Mouse (Mus musculus): Measurements from ENCODE around the gene Rbfox1.
A peak's percentile ranks its signal among the peaks of the same experiment; 100 is the strongest.

The Rbfox1 gene

DNA sequence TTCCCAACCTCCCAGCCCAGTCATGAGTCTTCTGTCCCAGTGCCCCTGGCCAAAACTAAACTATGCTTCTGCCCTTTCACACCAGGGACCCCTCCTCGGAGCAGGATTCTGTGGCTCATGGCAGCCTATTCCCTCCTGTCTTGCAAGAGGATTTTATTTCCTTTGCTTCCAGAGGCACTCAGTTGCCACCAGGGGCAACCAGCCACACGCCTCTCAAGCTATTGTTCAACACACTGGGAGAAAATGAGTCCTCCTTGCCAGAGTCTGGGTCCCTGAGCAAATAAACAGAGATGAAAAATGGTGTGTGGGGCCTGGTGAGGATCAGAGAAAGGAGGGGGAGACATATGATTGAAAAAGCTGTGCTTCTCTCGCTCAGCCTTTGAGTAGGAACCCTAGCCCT is 327.8 kb downstream of the Rbfox1 start:
- DNase-seq (ENCODE audit: low spot score) = peak; percentile 30

DNA sequence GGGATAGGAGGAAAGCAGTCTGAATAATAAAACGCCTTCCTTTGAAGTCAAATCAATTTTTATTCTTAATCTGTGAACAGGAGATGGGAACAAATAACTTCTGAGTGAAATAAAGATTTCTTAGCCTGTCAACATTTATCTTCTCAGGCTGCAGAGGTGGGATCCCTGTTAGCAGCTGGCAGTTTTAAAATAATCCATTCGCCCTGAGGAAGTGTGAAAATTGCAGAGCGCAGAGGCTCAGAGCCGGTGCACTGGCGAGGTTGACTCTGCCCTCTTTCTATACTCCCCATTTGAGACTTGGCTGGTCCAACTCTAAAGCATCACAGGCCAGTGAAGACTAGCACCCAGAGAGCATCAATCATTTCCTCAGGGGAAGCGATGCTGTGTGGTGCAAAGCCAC is 342.3 kb downstream of the Rbfox1 start:
- no peak for DNase-seq (ENCODE audit: low spot score)

DNA sequence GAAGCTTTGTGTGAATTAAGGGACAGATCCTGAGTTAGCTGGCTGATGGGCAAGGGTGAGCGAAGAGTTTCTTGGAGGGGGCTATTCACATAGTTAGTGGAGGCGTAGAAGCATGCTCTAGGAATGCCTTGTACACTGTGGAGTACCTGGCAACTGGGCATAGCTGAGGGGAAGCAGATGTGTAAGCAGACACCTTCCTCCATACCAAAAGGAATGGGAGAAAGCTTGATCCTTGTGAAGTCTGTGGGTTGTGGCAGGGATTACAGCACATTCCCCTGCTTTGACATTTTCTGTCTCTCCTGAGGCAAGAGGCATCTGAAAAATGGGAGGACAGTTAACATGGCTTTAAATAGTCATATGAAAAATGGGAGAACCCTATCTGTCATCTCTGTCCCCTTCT is 347.8 kb downstream of the Rbfox1 start:
- DNase-seq (ENCODE audit: low spot score) = no peak

DNA sequence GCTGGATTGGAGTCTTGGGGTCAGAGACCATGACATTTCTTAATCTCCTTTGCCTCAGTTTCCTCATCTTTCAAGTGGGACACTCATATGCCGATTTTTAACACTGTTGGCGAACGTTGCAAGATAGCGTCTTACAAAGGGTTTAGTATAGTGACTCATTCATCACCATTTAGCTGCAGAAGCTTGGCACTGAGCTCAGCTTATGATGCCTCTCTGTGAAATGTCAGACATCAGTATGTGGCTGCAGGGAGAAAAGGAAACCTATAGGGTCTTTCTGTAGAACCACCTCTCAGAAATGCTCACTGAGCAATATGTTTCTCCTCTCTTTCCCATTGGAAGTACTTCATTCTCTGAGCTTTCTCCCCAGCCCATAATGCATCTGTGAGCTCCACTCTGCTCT is 356.2 kb downstream of the Rbfox1 start:
- no peak for DNase-seq (ENCODE audit: low spot score)

DNA sequence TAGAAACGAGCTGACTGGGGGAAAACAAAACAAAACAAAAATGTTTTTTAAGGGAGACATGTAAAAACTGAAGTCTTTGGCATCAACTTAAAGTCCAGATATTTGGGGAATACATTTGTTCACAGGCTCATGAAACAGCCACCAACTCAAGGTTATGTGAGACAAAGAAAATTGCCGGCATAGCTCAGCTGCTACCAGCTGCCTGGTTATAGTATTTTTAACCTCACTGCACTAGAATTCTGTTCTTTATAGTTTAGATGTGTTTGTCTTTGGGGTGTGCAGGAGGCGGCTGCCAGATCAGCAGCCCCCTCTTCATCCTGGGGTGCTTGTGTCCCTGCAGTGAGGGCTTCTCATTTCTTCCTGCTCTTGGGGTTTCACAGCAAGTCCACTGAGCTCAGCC is 357.3 kb downstream of the Rbfox1 start:
- DNase-seq (ENCODE audit: low spot score) = no peak

DNA sequence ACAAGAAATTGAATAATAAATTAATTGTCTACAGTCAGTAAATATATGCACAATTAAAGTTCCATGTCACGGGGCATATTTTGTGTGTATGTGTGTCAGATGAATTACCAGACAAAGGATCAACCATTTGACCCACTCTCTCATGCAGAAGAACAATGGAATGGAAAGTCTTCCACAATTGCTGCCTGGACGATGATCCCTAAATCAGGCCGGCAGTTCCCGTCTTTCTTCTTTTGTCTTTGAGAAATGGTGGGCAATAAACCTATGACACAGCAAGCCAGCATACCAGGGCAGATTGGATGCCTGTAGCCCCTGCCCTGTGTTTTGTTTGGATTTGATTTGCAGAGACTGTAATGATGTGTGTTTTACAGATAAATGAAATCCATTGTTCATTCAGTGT is 362.4 kb downstream of the Rbfox1 start:
- peak; percentile 28 for DNase-seq (ENCODE audit: low spot score)

DNA sequence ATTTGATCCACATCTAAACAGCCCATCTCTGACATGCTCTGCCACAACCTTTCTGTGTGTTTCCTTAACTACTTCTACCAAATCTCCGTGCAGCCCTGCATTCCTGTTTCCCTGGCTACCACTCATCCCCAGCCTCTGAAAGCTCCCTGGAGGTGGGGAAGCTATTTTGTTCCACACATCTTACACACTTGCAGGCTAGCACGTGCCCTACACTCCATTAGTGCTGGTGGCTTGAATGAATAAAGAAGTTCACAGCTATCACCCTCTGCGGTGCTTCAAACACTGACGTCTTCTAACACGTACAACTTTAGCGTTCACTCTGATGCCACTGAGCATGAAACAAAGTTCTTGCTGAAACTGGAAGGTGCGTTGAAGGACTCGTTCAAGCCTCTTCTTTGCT is 379.4 kb downstream of the Rbfox1 start:
- DNase-seq (ENCODE audit: low spot score) = no peak

DNA sequence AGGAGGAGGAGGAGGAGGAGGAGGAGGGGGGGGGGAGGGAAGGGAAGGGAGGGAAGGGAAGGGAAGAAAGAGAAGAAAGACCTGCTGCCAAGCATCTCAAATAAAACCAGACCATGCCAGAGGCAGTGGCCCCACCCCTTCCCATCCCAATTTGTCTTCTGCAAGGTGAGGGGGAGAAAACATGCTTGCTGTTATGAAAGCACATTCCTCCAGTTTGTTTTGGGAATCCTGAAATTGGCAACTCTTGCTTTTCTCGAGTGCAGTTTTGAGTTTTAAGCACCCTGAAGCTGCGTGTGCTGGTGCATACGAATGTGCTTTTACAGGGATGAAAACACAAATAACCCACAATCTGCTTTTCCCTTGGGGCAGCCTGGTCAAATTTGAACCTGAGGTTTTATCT is 380.5 kb downstream of the Rbfox1 start:
- DNase-seq (ENCODE audit: low spot score) = no peak

DNA sequence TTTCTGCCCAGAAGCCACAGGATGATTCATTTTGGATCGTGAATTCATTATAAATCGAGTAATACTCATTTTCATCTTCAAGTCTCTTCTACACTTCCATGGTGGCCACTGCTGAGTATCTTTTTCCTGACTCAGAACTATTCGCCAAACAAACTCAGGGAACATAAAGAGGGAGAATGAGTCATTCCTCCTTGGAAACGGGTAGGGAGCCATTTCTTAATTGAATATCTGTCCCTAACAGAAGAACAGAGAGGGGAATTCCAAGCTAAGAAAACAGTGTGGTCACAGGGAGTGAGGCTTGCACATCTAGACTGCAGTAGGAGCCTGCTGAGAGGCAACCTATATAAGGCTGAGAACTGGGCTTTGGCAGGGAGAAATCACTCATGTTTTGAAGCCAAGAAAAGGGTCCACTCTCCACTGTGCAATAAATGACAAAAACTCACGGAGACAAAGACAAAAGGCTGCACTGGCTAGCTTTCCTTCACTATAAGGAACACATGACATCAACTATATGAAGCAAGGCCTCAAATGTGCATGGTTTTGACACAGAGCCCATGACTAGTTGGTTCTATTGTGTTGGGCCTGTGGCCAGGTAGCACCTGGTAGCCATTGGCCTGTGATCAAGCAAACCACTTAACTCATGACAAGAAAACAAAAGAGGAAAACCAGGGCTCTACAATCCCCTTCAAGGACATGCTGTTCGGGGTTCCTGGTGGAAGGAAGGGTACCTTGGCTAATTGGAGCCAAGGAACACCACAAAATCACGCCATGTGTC is 386.6 kb downstream of the Rbfox1 start:
- DNase-seq (ENCODE audit: low spot score) = no peak

DNA sequence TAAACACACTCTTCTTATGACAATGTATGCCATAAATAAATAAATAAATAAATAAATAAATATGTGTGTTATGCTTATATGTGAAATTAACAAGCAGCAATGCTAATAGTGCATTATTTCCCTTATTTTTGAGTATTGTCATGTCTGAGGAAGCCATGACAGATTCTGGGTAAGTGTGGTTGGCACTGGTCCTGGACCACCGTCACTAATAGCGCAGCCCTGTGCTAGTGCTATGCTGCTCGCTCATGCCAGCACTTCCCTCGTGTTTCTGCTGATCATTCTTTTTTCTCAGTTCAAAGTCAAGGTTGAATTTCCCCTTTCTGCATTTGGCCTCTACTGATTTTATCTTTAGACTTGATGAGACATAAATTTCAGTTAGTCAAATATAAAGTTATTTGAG is 398.3 kb downstream of the Rbfox1 start:
- no peak for DNase-seq (ENCODE audit: low spot score)

DNA sequence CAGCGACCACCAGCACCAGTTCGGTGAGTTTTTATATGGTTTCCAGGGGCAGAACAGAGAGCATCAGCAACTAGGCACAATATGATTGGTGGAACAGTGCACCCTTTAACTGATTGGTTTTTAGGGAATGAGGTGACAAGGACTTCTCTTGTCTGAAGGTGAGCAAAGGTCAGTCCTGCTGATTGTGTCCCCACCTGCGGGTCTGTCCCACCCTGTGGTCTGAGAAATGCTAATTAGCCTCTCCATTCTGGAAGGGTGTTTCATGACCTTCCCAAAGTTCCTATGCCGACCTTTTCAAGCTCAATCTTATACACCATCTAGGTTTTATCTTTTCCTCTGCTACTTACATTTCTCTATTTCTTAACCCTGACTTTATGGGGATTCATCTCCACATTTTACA is 399.2 kb downstream of the Rbfox1 start:
- DNase-seq (ENCODE audit: low spot score) = no peak

DNA sequence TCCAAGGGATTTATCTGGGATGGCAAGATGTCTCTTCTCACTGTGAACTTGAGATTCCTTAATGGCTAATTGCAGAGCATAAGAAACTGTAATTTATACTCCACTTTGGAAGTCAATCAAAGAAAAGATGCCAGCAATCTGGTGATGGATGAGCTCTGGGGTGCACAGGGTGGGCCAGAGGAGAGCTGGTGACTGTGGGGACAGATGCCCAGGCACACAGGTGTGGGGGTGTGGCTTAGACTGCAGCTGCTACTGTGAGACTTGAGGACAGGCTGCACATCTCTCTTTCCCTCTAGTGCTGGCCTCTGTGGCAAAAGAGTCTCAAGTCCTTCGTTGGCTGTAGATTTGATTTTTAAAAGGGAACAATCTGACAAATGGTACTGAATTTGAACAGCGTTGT is 402.5 kb downstream of the Rbfox1 start:
- DNase-seq (ENCODE audit: low spot score) = no peak

DNA sequence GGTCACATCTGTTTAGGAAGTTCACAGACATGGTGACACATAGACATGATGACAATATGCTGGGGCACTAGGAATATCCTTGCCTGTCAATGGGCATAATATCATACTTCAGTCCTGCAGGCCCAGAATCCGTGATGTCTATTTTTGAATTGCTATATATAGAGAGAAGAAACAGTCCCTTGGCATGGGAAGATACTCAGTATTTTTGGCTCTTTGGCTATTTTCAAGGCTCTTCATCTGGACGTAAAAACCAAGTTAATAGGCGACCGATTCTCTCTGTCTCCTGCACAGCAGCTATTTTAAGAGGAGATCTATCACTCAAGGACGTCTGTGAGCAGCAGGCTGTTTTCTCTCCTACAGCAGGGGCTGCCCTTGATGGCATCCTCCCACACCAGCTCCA is 415.0 kb downstream of the Rbfox1 start:
- DNase-seq (ENCODE audit: low spot score) = no peak

DNA sequence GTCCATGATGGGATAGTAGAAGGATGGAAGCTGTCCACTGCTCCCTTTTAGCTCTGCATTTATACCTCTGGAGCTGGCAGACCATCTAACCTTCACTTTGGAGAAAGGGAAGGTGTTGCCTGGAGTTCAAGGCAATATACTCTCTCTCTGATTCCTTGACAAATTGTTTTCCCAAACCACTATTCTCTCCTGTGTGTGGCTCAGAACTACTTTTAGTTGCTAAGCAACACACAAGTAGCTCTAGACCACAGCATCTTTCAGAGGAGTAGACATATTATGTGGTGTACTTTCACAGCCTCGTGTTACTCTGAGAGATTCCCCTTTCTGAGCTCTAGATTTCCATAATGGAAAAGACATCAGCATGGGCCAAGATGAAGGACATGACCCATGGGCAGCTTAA is 417.9 kb downstream of the Rbfox1 start:
- no peak for DNase-seq (ENCODE audit: low spot score)

DNA sequence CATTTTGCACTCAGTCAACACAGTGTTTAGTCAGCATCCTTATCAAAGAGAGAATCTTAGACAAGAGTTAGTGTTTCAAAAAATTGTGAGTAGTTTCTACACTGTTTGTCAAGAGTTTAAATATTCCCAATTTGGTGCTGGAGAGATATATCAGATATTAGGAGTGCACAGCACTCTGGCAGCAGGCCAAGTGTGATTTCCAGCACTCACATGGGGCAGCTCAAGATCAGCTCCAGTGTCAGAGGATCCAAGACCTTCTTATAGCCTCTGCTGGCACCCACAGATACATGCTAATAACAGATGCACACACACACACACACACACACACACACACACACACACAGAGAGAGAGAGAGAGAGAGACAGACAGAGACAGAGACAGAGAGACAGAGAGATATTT is 424.8 kb downstream of the Rbfox1 start:
- no peak for DNase-seq (ENCODE audit: low spot score)

DNA sequence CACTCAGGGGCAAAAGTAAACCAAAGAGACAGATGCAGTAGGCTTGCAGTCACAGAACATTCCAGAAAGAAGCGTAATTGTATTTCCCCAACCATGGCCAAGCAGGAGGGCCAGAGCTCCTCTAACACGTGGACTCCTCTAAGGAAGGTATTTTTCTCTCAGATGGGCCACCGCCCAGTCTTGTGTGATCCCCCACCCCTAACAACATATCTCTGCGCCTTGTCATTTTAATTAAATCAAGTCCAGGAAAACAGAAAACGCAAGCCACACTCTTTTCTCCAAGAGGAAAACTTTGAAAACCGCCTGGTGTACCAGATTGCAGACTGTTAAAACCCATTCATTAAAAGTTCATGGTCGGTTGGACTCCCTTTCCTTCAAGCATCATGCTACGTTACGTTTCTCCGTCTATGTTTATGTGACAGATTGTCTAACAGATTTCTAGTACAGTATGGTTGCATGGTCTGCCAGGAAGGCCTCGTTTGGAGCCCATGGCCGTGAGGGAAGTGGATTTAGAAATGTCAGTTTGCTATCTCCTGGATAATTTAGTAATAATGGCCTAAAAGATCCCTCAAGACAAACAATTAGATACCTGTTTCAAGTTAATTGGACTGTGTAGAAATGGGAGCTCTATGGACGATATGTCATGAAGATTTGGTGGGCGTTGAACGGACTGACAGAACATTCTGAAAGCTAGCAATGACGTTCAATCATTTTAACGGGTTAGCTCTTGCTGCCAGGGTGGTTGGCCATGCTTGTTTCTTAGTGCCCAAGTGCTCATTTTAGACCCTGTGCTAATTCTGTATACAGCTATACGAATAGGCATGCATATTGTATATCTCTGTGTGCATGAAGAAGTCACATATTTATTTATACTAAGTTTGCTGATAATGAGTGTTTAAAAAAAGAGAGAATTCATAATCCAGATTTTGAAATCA is 425.9 kb downstream of the Rbfox1 start:
- DNase-seq (ENCODE audit: low spot score) = no peak

DNA sequence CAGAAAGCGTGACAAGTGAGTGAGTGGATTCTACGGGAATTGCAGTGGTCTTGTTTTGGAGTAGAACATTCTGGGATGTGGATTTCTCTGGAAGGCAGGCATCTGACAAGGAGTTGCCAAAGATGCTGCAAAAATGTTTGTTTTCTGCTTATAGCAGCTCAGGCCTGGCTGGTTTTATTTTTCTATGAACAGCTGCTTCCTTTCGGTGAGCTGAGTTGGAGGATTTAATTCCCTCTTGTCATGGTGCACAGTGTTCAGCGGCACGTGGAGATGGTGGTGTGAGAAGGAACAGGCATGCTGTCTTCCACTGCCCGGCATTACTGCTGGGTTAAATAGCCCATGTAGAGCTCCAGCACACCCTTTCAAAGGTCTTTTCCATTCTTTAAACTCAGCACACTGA is 428.5 kb downstream of the Rbfox1 start:
- no peak for DNase-seq (ENCODE audit: low spot score)

DNA sequence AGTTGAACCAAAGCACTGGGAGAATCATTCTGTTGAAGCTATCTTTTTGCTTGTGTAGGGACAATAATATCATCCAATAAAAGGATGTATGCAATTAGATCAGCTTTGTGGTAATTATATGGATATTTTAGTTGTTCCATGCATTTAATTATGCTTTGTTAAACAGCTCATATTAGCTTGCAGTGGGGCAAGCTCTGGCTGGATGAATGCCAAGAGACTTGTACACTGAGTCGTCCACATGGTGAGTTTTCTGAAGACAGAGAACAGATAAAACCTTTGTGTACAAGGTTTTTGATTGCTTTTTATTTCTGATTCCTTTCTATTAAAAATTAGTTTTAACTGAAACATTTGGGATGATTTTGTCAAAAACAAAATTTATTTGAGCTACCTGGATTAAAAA is 439.7 kb downstream of the Rbfox1 start:
- DNase-seq (ENCODE audit: low spot score) = no peak

DNA sequence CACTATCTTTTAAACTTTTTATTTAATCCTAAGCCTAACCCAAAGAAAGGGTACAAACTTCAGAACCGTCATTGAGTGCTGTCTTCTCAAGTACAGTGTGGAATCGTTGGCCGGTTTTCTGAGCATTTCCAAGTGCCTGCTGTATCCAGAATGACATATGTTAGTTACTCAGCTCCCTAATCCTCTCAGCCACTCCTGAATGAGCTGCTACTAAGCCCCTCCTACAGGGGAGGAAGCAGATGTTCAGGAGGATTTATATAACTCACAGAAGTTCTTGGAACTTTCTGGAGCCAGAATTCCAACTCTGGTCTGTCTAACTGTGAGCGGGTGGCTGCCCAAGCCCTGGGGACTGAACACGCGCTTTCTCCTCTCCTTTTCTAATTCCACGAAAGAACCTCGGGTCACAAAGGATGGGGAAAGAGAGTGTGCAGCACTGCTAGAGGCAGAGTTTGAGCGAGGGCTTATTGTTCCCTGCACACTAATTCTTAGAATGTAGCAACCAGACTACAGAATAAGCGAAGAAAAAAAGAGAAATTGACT is 446.3 kb downstream of the Rbfox1 start:
- DNase-seq (ENCODE audit: low spot score) = no peak

DNA sequence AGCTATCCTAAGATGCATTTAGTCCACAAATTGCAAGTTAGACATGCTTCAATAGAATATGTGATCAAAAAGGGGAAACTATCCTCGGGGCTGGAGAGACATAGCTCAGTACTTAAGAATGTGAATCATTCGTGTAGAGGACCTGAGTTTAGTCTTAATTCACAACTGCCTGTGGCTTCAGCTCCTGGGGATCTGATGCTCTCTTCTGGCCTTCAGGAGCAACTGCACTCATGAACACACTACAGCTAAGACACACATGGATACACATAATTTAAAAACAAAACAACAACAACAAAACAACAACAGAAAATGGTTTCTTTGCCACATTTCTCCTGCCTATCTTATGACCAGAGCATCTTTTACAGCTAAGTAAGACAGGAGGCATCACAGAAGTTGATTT is 448.1 kb downstream of the Rbfox1 start:
- no peak for DNase-seq (ENCODE audit: low spot score)

DNA sequence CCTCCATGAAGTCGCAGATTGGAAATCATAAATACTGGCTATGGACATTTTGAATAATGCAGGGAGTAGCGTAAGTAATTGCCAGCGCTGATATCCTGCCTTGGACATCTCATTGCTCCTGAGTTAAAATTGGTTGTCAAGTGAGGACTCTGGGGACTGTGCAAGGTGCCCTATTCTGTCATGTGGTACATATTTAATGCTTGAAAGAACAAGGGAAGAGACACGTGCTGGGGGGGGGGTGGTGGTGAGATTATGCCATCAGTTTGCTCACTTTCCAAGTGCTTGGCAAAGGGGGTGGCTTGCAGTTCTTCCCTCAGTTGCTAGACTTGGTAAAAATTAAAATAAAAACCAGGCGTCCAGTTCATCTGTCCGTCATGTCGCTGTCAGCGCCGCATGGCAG is 462.9 kb downstream of the Rbfox1 start:
- DNase-seq (ENCODE audit: low spot score) = no peak

DNA sequence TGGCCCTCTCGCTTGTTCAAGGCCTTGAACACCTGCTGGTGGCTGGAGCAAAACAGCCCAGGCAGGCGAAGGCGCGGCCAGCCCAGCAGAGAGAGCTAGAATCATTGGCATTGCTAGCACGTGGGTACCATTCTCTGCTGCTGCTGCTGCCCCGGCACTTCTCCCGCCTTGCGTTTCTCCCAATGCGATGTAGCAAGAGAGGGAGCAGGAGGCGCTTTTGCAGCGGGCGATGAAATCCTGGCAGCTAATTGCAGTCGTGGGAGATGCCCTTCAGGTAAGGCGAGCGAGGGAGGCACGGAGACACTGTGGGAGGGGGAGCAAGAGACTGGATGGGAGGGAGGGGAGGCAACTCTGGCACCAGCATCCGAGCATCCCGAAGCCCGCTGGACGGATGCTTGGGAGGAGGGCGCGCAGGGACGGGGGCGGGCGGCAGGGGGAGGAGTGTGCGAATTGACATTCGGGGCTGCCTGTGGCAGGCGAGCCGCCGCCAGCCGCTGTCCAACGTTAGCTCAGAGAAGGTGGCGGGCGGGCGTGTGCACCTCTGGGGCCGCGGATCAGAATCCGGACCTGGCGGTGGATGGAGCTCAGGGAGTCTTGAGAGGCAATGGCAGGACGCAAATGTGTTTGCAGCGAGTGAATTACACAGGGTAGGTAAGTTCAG is 463.6 kb downstream of the Rbfox1 start:
- peak; percentile 68 for DNase-seq (ENCODE audit: low spot score)

DNA sequence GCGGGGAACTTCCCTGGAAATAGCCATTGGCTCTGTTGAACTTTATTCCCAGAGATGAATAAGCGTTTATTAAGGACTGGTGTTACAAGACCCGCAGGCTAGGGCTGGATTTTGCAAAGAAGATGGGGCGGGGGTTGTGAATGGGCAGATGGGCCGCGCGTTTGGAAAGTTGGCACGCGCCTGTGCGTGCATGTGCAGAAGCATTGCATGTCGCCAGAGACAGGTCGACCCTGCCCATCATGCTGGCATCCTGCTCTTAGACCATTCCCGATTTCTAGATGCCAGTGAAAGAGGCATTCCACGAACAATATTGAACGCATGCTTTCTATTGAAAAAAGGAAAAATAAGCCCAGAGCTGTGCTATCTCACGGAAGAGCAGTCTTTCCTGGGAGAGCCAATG is 464.2 kb downstream of the Rbfox1 start:
- DNase-seq (ENCODE audit: low spot score) = peak; percentile 11

All from embryo, embryonic 10.5 days (tissue).